Mouse (Mus musculus): ENCODE data around the gene Sptan1.
"Not testable (repeated sequence)": the region's sequence is repeated elsewhere in the genome, so short reads cannot be mapped to it uniquely, and the experiment has no call there.

Sptan1 gene

DNA sequence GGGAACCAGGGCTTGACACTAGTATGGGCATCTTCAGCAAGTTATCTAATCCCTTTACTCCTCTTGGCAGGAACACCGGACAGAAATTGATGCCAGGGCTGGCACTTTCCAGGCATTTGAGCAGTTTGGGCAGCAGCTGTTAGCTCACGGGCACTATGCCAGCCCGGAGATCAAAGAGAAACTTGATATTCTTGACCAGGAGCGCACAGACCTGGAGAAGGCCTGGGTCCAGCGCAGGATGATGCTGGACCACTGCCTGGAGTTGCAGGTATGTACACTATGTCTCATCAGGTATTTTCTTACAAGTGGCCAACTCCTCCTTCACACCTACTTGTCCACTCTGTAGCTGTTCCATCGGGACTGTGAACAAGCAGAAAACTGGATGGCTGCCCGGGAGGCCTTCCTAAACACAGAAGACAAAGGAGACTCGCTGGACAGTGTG is 45.5 kb downstream of the Sptan1 start:
- no peak for DNase-seq

DNA sequence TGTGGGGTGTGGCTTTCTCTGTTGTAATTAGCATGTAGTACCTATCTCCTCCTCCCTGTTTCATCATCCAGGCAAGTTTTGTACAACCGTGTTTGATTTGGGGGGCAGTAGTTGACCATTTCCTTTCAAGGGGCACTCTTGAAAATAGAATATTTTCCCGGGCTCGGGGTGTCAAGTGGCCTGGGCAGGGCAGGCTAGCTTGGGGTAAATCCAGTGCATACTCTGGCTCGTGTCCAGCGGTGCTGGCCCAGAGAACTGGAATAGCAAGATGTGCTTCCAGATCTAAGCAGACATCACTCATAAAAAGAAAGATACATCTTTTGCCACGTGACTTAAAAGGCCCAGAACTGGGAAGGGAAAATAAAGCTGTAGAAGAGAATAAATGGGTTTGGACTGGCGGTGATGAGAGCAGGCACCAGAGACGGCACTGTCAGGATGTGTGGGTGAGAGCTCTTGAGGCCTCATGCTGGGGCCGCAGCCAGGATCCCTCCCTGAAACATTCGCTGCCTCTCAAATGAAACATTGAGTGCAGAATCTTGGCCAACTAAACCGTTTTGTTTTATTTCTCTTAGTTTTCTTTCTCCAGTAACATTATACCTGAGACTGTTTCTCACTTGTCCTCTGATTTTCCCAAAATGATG is 49.1 kb downstream of the Sptan1 start:
- no peak for DNase-seq

DNA sequence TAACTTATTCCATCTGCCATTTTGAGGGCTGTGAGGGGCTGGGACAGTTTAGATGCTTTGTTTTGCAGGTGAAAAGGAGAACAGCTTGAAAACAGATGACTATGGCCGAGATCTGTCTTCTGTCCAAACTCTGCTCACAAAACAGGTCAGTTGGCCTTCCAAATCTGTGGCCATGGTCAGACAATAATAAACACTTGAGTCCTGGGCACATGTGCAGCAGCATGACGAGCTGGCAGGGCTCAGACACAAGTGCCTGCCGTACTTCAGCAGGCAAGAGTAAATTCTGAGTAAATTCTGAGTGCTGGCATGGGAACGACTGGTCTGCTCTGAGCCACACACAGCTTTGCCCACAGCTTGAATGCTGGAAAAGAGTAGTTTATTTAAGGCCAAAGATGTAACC is 60.1 kb downstream of the Sptan1 start:
- no peak for DNase-seq

DNA sequence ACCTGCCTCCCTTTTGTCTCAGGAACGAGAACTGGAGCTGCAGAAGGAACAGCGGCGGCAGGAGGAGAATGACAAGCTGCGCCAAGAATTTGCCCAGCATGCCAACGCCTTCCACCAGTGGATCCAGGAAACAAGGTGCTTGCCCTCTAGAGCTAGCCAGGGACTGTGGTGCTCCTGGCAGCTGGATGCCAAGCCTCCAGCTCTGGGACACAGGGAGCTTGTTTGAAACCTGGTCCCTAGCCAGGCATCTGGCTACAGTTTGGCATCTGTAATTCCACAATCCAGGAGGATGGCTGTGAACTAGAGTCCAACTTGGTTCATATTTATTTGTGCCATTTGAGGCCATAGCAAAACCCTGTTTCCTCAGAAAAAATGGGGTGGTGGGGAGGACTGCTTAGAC is 61.6 kb downstream of the Sptan1 start:
- no peak for DNase-seq

DNA sequence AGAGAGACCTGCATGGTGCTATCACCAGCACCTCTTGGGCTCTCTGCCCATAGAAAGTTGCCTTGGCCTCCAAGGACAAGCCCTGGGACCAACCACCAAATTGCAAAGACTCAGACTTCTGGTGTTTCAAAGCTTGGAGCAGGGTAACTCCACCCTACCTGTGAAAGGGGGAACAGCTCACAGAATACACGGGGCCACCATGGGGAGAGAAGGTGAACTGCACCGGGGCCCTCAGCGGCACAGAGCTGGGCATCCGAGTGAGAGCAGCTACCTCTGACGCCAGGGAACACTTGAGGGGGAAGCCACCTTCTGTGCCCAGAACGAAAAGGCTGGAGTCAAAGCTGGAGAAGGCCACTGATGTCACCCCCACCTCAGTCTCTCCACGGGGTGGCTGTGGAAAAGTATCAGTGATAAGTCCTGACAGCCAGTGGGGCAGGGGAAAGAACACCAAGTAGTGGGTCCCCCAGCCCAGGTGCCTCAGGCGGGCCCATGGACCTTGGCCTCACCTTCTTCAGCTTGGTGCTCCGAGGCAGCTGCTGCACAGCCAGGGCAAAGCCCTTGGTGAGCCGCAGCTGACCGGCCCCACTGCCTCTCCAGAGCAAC is 67.0 kb downstream of the Sptan1 start:
- DNase-seq, result no peak

DNA sequence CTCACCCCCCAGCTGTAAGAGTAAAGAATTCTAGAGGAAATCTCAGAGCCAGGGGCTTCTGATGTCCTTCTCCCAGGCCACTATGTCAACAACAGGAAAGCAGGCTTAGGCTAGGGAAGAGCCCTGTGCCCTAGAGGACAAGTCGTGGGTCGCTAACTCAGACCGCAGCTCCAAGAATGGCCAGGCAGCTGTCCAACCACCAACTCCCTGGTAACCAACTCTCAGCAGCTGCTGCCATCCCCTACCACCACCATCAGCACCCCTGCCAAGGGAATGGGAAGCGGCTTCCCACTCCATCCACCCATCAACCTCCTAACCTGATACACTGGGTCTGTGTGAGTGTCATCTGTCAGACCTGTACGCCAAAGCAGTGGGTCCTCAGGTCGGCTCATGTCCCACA is 67.6 kb downstream of the Sptan1 start:
- DNase-seq, result no peak

DNA sequence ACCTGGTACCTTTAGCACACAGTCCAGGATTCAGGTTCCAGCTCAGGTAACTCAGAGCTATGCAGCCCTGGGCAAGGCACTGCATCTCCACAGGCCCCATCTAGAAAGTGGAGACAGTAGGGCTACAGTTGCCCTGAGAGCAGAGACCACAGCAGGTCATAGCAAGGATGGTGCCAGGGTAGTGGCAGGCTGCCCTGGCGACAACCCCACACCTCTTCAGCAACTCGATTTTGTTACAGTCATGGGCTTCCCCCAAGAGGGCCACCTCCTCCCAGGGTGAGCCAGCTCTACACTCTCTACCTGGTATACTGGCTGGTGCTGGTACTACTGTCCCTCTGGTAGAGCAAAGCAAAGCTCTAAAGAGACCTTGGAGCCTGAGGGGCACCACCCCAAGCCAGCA is 72.4 kb downstream of the Sptan1 start:
- DNase-seq, result no peak

DNA sequence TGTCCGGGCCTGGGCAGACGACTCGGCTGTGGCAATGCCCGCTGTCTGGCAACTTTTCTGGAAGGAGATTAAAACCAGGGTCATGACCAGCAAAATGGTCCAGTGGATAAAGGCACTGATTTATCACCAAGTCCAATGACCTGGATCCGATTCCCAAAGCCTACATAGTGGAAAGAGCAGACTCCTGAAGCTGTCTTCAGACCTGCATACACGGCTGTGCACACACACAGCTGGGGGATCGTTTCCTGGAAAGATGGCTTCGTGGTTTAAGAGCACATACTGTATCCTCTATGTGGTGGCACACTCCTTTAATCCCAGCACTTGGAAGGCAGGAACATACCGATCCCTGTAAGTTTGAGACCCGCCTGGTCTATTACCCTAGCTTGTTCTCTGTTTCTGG is 73.0 kb downstream of the Sptan1 start:
- no peak for DNase-seq

DNA sequence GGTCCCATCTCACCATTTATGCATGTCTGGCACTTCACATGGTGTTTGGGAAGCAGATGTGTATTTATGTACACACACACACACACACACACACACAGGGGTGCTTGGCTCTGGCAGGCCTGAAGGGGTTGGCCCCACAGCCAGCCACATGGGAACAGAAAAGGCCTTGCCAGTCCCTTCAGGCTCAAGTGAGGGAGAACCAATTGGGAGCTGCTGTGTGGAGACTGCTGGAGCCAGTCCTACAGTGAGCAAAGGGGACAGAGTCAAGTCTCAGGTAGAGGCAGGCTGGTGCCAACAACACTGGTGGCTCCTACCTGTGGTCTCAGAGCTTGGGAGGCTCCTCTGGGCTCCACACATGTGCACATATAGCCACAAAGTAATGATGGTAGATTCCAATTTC is 74.3 kb downstream of the Sptan1 start:
- DNase-seq, result no peak

DNA sequence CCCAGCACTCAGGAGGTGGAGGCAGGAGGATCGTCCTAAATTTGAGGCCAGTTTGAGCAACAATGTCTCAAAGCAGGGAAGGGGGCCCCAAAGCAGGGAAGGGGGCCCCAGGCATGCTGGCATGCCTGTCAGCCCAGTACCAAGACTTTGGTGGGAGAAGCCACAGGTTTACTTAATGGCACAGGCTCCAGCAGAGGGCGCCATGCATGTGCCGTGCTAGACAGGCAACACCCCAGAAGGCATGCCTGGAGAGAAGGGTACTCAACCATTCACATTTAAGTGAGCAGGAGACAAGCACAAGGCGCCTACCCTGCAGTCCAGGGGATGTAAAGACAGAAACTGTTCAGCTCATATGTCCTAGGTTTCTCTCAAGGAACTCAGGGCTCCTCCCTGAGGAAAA is 77.1 kb downstream of the Sptan1 start:
- peak; percentile 51 for DNase-seq

DNA sequence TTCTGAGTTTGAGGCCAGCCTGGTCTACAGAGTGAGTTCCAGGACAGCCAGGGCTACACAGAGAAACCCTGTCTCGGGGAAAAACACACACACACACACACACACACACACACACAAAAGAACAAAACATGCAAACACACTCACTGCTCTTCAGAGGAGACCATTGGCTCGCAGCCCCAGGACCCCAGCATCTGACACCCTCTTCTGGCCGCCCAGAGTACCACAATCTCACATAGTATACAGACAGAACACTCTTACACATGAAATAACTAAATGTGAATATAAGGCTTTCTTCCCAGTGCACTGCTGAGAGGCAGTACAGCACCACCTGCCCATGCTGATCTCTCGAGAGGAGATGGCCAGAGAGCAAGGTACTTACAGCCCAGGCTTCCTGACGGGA is 79.2 kb downstream of the Sptan1 start:
- no peak for DNase-seq

DNA sequence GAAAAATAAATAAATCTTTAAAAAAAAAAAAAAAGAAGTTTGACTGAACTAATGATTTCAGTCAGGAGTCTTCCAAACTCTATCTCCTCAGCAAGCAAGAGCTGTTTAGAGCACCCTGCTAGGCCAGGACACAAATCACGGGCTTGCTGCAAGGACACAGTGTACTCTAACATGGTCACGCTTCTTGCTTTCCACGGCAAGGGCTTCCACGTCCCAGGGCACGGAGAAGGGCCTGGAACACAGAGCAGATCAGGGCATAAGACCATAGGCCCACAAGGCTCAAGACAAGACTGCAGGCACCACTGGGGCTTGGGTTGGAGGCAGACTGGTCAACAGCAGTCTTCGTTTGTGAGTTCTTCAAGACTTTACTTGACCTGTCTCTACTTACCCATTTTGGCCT is 81.8 kb downstream of the Sptan1 start:
- no peak for DNase-seq

DNA sequence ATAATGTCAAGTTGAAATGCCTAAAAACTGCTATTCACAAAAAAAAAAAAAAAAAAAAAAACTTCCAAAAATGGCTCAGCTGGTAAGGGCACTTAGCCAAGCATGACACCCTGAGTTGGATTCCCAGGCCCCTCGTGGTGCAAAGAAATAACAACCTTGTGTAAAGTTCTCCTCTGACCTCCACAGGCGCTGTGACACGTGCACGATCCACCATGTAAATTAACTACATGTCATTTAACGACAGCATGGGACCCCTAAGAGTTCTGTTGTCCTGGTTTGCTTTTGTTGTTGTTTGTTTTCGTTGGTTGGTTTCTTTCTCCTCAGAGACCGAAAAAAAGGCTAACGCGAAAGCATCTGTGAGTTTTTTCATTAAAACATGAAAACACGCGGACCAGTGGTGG is 82.7 kb downstream of the Sptan1 start:
- no peak for DNase-seq

DNA sequence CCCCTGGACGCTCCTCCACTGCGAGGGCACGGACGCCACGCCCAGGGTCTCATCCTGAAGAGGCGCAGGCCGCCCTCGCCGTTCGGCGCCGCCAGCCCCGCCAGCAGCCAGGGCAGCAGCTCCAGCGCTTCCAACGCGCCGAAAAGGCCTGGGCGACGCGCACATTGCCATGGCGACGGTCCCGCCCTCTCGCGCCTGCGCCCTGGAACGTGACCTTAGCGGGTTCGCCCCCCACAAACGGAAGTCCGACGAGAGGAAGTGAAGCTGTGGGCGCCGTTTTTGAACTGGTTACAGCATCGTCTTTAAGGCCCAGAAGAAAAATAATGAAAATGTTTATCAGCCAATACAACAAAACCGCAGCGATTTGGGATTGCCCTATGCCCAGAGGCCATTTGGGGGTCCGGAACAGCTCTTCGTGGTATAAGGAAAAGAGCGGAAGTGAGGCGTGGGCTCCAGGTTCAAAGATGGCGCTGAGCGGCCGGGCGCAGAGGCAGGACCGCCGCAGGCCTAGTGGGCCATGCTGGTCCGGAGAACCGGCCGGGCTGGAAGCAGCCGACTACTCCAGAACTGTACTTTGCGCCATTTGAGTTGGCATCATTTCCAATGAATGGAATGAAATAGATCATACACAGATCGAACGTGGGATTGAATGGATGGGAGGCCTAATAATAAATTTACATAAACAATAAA is 83.5 kb downstream of the Sptan1 start, which contains the start of gene Wdr34:
TSS of gene Wdr34 (minus strand) at position 183 of the 690 bp plus-strand sequence.
- DNase-seq, result peak; percentile 95

DNA sequence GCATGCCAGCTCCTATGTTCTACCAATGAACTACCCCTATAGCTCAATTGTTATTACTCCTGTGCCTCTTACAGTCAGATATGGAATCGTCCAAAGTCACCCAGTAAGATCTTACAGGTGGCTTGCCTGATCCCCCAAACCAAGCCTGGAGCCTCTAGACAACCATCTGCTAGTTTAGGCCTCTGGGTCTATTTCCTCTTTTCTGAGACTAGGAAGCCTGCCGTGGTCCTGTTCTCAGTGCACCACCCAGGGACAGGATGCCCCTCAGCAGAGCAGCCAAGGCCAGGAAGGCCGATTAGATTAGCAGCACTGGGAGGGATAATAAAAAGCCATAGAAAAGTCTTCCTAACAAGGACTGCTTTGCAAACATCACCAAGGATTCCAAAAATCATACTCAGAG is 84.5 kb downstream of the Sptan1 start:
- DNase-seq, result no peak

DNA sequence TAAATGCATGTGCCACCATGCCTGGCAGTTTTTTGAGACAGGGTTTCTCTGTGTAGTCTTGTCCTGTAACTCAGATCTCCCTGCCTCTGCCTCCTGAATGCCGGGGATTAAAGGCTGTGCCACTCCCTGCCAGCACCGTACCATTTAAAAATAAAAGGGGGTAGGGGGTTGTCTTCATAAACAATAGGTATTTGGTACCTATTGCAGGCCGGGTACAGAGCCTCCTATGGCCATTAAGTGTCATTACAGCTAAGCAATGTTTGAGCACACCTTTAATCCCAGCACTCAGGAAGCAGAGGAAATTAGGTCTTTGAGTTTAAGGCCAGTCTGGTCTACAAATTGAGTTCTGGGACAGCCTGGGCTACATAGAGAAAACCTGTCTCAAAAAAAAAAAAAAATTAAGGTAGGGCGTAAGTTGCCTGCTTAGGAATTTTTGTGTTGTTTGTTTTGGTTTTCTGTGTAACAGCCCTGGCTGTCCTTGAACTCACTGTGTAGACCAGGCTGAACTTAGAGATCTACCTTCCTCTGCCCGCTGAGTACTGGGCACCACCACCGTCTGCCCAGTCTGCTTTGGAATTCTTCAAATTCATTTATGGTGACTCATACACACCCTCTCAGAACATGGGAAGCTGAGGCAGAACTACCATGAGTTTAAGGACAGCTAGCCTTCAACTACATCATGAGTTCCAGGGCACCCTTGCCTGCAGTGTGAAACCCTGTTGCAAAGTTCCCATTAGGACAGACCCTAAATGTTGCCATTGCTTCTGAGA is 86.8 kb downstream of the Sptan1 start:
- DNase-seq, result no peak

DNA sequence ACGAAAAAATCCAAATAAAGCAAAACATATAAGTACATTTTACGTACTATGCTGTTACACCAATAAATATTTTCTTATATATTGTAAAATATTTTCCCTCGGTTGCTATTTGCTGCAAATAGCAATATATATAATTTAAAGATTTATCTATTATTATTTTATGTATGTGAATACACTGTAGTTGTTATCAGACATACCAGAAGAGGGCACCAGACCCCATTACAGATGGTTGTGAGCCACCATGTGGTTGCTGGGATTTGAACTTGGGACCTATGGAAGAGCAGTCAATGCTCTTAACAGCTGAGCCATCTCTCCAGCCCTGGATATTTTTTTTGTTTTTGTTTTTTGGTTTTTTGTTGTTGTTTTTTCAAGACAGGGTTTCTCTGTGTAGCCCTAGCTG is 90.0 kb downstream of the Sptan1 start:
- DNase-seq, result not testable (repeated sequence)

DNA sequence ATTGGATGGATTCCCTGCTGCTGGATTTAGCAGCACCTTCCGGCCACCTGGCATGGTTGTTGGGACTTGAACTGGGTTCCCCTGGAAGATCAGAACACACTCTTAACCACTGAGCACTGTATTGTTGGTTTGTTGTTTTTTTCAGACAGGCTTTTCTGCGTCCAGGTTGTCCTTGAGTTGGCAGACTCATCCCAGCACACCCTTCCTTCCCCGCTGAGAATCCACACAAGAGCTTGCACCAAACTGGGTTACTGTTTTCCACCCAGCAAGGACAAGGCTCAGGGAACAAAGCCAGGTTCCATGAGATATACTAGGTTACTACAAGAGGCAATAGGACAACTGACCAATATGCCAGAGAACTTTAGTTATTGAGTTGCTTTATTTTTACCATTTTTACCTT is 91.4 kb downstream of the Sptan1 start:
- no peak for DNase-seq

DNA sequence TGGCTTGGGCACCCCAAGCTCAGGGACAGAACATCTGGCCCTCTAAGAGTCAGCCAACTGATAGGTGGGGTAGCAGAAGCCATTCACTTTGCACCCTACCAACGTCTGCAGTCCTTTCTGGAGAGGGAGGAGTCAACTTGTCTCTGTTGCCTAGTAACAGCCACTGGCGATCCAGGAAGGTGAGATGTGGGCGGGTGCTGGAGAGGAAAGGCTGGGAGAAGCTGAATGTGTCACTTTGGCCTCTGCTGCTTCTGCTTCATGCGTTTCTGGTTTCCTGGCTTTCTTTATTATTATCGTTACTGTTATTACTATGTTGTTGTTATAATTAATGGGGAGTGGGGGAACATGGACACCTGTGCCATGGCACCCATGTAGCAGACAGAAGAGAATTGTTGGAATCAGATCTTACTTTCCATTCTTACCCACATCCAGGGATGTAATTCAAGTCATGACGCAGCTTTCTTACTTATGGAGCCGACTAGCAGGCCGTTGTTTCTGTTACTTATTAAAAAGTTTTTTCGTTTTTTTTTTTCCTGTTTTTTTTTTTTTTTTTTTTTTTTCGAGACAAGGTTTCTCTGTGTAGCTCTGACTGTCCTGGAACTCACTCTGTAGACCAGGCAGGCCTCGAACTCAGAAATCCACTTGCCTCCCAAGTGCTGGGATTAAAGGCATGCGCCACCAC is 92.0 kb downstream of the Sptan1 start, which contains the start of gene Set:
TSS of gene Set (plus strand) at position 156 of the 682 bp plus-strand sequence.
- no peak for DNase-seq

DNA sequence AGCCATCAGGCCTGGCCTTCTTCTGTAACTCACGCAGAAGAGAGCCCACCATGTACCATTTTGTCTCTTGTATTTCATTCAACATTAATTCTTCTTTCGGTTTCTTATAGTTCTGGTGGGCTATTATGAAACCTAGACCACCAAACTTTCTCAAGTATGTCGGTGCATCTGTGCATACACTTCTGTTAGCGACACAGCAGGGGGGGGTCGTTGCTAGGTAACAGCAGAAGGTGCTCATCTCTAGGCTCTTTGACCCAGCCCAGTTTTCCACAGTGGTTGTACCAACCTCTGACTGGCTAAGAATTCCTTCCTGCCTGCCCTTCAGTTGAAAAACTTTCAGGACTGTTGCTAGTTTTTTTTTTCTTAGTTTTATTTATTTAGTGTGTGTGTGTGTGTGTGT is 93.1 kb downstream of the Sptan1 start:
- no peak for DNase-seq

DNA sequence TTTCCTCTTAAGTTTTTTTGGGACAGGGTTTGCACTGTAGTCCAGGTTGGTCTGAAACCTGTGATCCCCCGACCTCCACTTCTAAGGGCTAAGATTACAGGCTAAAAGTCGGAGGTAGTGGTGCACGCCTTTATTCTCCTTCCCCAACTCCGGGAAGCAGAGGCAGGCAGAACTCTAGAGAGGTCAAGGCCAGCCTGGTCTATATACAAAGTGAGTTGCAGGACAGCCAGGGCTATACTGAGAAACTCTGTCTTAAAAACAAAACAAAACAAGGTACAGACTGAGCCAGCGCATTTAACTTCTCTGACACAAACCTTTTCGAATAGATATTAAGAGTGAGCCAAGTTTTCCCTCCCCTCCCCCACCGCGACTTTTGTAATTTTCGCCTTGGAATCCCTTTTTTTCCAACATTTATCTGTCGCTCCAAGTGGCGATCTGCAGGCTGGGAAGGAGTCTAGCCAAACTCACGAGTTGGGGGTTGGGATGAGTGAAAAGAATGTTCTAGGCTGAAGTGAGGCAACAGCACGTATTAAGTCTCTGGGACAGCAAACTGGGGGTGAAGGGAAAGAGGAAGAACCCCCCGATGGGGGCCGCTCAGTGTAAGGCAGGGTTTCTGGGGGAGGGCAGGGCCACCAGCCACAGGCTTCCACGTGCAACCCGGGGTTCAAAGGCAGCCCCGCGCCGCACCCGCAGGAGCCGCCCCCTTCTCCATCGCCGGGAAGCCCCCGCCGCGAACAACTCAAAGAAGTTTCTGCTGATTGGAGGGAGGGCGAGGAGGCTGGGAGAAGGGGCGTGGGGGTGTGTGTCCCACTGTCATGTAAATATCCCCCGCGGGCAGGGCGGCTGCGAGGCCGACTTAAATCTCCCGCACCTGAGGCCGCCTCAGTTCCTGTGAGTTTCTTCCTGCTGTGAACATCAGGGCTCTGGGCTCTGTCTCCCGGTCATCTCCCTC is 96.1 kb downstream of the Sptan1 start:
- peak; percentile 35 for DNase-seq
